Mouse (Mus musculus) myocyte (in vitro differentiated cells): Measurements from ENCODE around the gene Kif26b.

Experiments
- CEBPB ChIP-seq: IDR thresholded peaks from 2 replicates; pipeline ENCODE4 v1.6.1; 2011; ENCODE audit warnings: mild to moderate bottlenecking, moderate library complexity; ENCODE audit not compliant: poor library complexity, insufficient read depth, severe bottlenecking
- E2F4 ChIP-seq: IDR thresholded peaks from one replicate; pipeline ENCODE4 v1.6.1; 2011; ENCODE audit warnings: mild to moderate bottlenecking, control low read depth, moderate library complexity; ENCODE audit not compliant: insufficient read depth
- MAX ChIP-seq: IDR thresholded peaks from one replicate; pipeline ENCODE4 v1.6.1; 2011; ENCODE audit warnings: low read depth, mild to moderate bottlenecking, control low read depth
- MYOD1 ChIP-seq, 3 experiments: IDR thresholded peaks; one replicate each; pipeline ENCODE4 v1.6.1; 2011; ENCODE audit warnings: control low read depth in 2 of 3, low read depth in 2 of 3, mild to moderate bottlenecking in 2 of 3, moderate library complexity in 1 of 3; ENCODE audit not compliant: insufficient read length in 2 of 3, control insufficient read depth in 1 of 3
- MYOG ChIP-seq, 3 experiments: IDR thresholded peaks; one replicate each; pipeline ENCODE4 v1.6.1; 2011; ENCODE audit warnings: control low read depth in 2 of 3, low read depth in 2 of 3, mild to moderate bottlenecking in 2 of 3; ENCODE audit not compliant: insufficient read length in 2 of 3, control insufficient read depth in 1 of 3, insufficient read depth in 1 of 3
- POLR2A ChIP-seq: IDR thresholded peaks from one replicate; pipeline ENCODE4 v1.6.1; 2011; ENCODE audit warnings: low read depth, mild to moderate bottlenecking, control low read depth, moderate library complexity; ENCODE audit not compliant: insufficient read length
- POLR2AphosphoS2 ChIP-seq: IDR thresholded peaks from one replicate; pipeline ENCODE4 v1.6.1; 2011; ENCODE audit warnings: low read depth, control low read depth; ENCODE audit not compliant: insufficient read length
- TCF12 ChIP-seq: IDR thresholded peaks from one replicate; pipeline ENCODE4 v1.6.1; 2011; ENCODE audit warnings: mild to moderate bottlenecking, control low read depth; ENCODE audit not compliant: poor library complexity, insufficient read depth, severe bottlenecking

DNA sequence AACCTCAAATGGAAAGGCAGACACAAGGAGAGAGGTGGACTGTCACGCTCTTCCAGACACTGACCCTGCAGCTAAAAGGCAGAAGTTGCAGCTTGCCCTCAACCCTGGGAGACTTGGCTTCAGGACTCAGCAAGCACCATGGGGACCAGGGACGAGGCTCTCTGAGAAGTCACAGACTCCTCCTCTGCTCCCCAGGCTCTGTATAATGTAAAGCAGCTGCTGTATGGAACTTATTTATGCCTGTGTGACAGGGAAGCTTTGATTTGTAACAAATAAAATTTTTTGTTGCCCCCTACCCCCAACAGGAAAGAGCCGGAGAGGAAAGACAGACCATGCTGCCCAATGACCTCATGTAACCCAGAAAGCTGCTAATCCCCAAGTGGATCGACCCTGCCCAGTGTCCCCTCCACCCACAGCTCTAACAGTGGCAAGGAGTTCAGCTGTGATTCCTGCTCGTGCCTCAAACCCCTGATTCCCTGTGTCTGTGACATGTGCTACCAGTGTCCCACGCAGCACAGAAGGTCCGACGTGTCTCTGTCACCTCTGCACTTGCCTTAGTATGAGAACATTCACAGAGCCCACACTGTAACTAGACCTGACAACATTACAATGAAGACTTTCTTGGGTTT, 449.8 kb downstream of the Kif26b start:
- TF ChIP-seq TCF12 = no peak
- TF ChIP-seq POLR2A = no peak
- no peak for TF ChIP-seq MAX
- TF ChIP-seq E2F4 = no peak
- TF ChIP-seq CEBPB = no peak
- TF ChIP-seq MYOG (IDR thresholded peaks at IDR 0.05; ENCODE audit: control insufficient read depth in 1 of 3, insufficient read depth in 1 of 3, insufficient read length in 2 of 3, low read depth in 2 of 3) = no peak
- TF ChIP-seq MYOD1 (IDR thresholded peaks at IDR 0.05; ENCODE audit: control insufficient read depth in 1 of 3, insufficient read length in 2 of 3, low read depth in 2 of 3) = no peak
- TF ChIP-seq POLR2AphosphoS2 = no peak
